Mouse (Mus musculus) liver, embryonic 15.5 days (tissue): ENCODE results near the gene Csf2. TPM values are rescaled to one million over a fixed set of nuclear protein-coding genes. Genes with fewer than 3 reads are reported as not detected.

Source experiments
- ATAC-seq: fragments of 200-750 bp; cut with Nextera tagmentation; 2 replicates; pipeline ENCODE4 v1.8.0; 2017; ENCODE audit warnings: moderate number of reproducible peaks, mild to moderate bottlenecking, moderate library complexity; ENCODE audit not compliant: insufficient read depth
- H3K27ac ChIP-seq: fragments of 300-500 bp; sonication (generic); replicated peaks from 2 replicates; pipeline ENCODE4 v1.5.1; 2015; ENCODE audit warnings: mild to moderate bottlenecking, inconsistent platforms
- H3K27me3 ChIP-seq: fragments of 300-500 bp; sonication (generic); 2 replicates; pipeline ENCODE4 v1.6.1; 2015; ENCODE audit warnings: mild to moderate bottlenecking, inconsistent platforms
- H3K36me3 ChIP-seq: fragments of 300-500 bp; sonication (generic); replicated peaks from 2 replicates; pipeline ENCODE4 v1.6.1; 2015; ENCODE audit warnings: moderate library complexity, mild to moderate bottlenecking, inconsistent platforms
- H3K4me1 ChIP-seq: fragments of 300-500 bp; sonication (generic); replicated peaks from 2 replicates; pipeline ENCODE4 v1.6.1; 2015; ENCODE audit warnings: inconsistent platforms
- H3K4me2 ChIP-seq: fragments of 300-500 bp; sonication (generic); 2 replicates; pipeline ENCODE4 v1.6.1; 2015; ENCODE audit warnings: moderate library complexity, mild to moderate bottlenecking, inconsistent platforms
- H3K4me3 ChIP-seq: fragments of 300-500 bp; sonication (generic); replicated peaks from 2 replicates; pipeline ENCODE4 v1.5.1; 2015; ENCODE audit warnings: mild to moderate bottlenecking, inconsistent platforms
- H3K9ac ChIP-seq: fragments of 300-500 bp; sonication (generic); 2 replicates; pipeline ENCODE4 v1.6.1; 2015; ENCODE audit warnings: moderate library complexity, mild to moderate bottlenecking, inconsistent platforms
- H3K9me3 ChIP-seq: fragments of 300-500 bp; sonication (generic); replicated peaks from 2 replicates; pipeline ENCODE4 v1.6.1; 2016; ENCODE audit warnings: inconsistent platforms
- WGBS: fragments of 180-500 bp; shearing (Covaris S2); methylation state at CpG from one replicate; pipeline ENCODE4 v1.1.7; 2015; ENCODE audit warnings: mixed read lengths; ENCODE audit not compliant: insufficient replicate concordance; 5-methylcytosine and 5-hydroxymethylcytosine counted together
- polyA plus RNA-seq: library from polyadenylated mRNA; unstranded; fragments of >200 nt; fragmentation: Nextera tagmentation; extraction: Ambion mirVana; gene quantifications from 2 replicates; pipeline ENCODE4 v1.2.1, GENCODE M21; 2015

Gene Csf2
- polyA plus RNA-seq, 1 experiment from 2014 or later, result not detected

- Histone ChIP-seq H3K27ac (no peak overlapping the region), H3K4me1 (peaks cover 5% of the 10 kb centered on the region; the same call in 1 of the 2 replicates), H3K9ac (no peak overlapping the region), H3K4me3 (no peak overlapping the region), H3K9me3 (no peaks in the 10 kb centered on the region), H3K36me3 (no peaks in the 10 kb centered on the region), H3K27me3 (no peaks in the 10 kb centered on the region), H3K4me2 (no peak overlapping the region)
- no peak for ATAC-seq
- WGBS, result 52% methylated on average over 6 of the region's 6 CpGs
Measured at GRCm38 (mm10) chr11:54205366-54205765, 44.1 kb downstream of the Csf2 start.

- no peaks in the 10 kb centered on the region for H3K36me3 ChIP-seq
- no peaks in the 10 kb centered on the region for H3K27me3 ChIP-seq
- no peak for ATAC-seq
- no peaks in the 10 kb centered on the region for H3K9me3 ChIP-seq
- WGBS, result 63% methylated on average over 2 of the region's 2 CpGs
- H3K9ac ChIP-seq, result no peak overlapping the region
- H3K4me3 ChIP-seq, result no peak overlapping the region
- H3K4me2 ChIP-seq, result no peak overlapping the region
- no peak overlapping the region for H3K27ac ChIP-seq
- H3K4me1 ChIP-seq, result peaks cover 5% of the 10 kb centered on the region; the same call in 1 of the 2 replicates
Measured at GRCm38 (mm10) chr11:54204781-54205180, 44.7 kb downstream of the Csf2 start.

GRCm38 (mm10) chr11:54203162-54203561 is 46.3 kb downstream of the Csf2 start:
- H3K4me1 ChIP-seq, result peaks cover 5% of the 10 kb centered on the region; the same call in 1 of the 2 replicates
- H3K9ac ChIP-seq, result no peak overlapping the region
- WGBS, result 72% methylated on average over 2 of the region's 2 CpGs
- no peaks in the 10 kb centered on the region for H3K27me3 ChIP-seq
- H3K36me3 ChIP-seq, result no peaks in the 10 kb centered on the region
- no peak overlapping the region for H3K27ac ChIP-seq
- no peaks in the 10 kb centered on the region for H3K9me3 ChIP-seq
- H3K4me2 ChIP-seq, result no peak overlapping the region
- no peak overlapping the region for H3K4me3 ChIP-seq
- no peak for ATAC-seq

GRCm38 (mm10) chr11:54201881-54202685 is 47.4 kb downstream of the Csf2 start:
- 36% methylated on average over 3 of the region's 3 CpGs for WGBS

GRCm38 (mm10) chr11:54201287-54201773 is 48.1 kb downstream of the Csf2 start:
- H3K27me3 ChIP-seq, result no peaks in the 10 kb centered on the region
- ATAC-seq, result peak; percentile 51
- H3K27ac ChIP-seq, result no peak overlapping the region
- no peaks in the 10 kb centered on the region for H3K36me3 ChIP-seq
- 11% methylated on average over 5 of the region's 5 CpGs for WGBS
- H3K4me2 ChIP-seq, result no peak overlapping the region
- no peaks in the 10 kb centered on the region for H3K9me3 ChIP-seq
- no peak overlapping the region for H3K9ac ChIP-seq
- no peak overlapping the region for H3K4me3 ChIP-seq
- H3K4me1 ChIP-seq, result peaks cover 5% of the 10 kb centered on the region; the same call in 1 of the 2 replicates

More at GRCm38 (mm10) chr11:54201881-54202685, 47.4 kb downstream of the Csf2 start:
- Histone ChIP-seq H3K9me3 (no peaks in the 10 kb centered on the region), H3K36me3 (no peaks in the 10 kb centered on the region), H3K4me3 (no peak overlapping the region), H3K27me3 (no peaks in the 10 kb centered on the region), H3K9ac (no peak overlapping the region), H3K27ac (no peak overlapping the region), H3K4me1 (peaks cover 5% of the 10 kb centered on the region; the same call in 1 of the 2 replicates), H3K4me2 (no peak overlapping the region)
- ATAC-seq, result no peak

Other genes starting within 250 kb of the Csf2 start
- gene Slc22a4, start 221.6 kb downstream of the Csf2 start, polyA plus RNA-seq, result 36.7 and 38.0 TPM in 2 replicates
- gene Pdlim4, start 180.7 kb downstream of the Csf2 start, polyA plus RNA-seq, result 3.9 and 4.0 TPM in 2 replicates
- 4.6 and 5.6 TPM in 2 replicates for gene P4ha2, start 149.6 kb downstream of the Csf2 start, polyA plus RNA-seq
- not detected in 2 replicates for gene Il3, start 17.6 kb upstream of the Csf2 start, polyA plus RNA-seq
- 0.64 and 1.3 TPM in 2 replicates for gene Acsl6, start 54.1 kb upstream of the Csf2 start, polyA plus RNA-seq
- gene Meikin, start 121.0 kb upstream of the Csf2 start, polyA plus RNA-seq, result not detected in 2 replicates
- 4.2 and 4.4 TPM in 2 replicates for gene Fnip1, start 188.5 kb upstream of the Csf2 start, polyA plus RNA-seq